Mouse (Mus musculus) CH12.LX (cell line): ENCODE measurements at regions not wholly inside any gene's neighbourhood (a gene's known extent, or its start where the extent isn't known, plus 50 kb on each side); places are given as distances from the start of the nearest gene placed in this dataset.

Source experiments
- DNase-seq: peaks from one replicate; pipeline ENCODE4 v3.0.0-alpha.2; 2013; ENCODE audit errors: extremely low read depth
- H3K27ac ChIP-seq: 2 replicates; pipeline ENCODE4 v1.5.1; 2012; ENCODE audit warnings: low read depth, mild to moderate bottlenecking, control low read depth, moderate library complexity; ENCODE audit not compliant: insufficient read depth
- H3K27me3 ChIP-seq: replicated peaks from 2 replicates; pipeline ENCODE3; 2012; ENCODE audit warnings: inconsistent platforms
- H3K36me3 ChIP-seq, 2 experiments: replicated peaks in 1 of 2; 2 replicates each; pipeline versions ENCODE3 to v1.6.1; 2012; ENCODE audit warnings: inconsistent platforms in 1 of 2, low read length in 1 of 2, mild to moderate bottlenecking in 1 of 2, mixed read lengths in 1 of 2, moderate library complexity in 1 of 2; ENCODE audit not compliant: control insufficient read depth in 1 of 2, insufficient read depth in 1 of 2
- H3K4me1 ChIP-seq, 2 experiments: 2 replicates each; pipeline ENCODE4 v1.6.1; 2012; ENCODE audit warnings: inconsistent platforms in 1 of 2, moderate library complexity in 1 of 2; ENCODE audit not compliant: insufficient read depth in 2 of 2, control insufficient read depth in 1 of 2
- H3K4me2 ChIP-seq: 2 replicates; pipeline ENCODE4 v1.6.1; 2012; ENCODE audit warnings: low read depth, mild to moderate bottlenecking, control low read depth; ENCODE audit not compliant: poor library complexity, insufficient read depth, severe bottlenecking
- H3K4me3 ChIP-seq, 3 experiments: fragments of 150-350 bp in 1 of 3; sonication (generic) in 1 of 3; replicated peaks in 1 of 3; 2 replicates each; pipeline versions ENCODE3 to v1.5.1; 2011 to 2012; ENCODE audit warnings: low read depth in 2 of 3, low read length in 2 of 3, mild to moderate bottlenecking in 2 of 3, moderate library complexity in 2 of 3, control low read depth in 1 of 3, improper control_type of control experiment in 1 of 3, inconsistent platforms in 1 of 3, mixed read lengths in 1 of 3; ENCODE audit not compliant: poor library complexity in 1 of 3
- H3K79me2 ChIP-seq: replicated peaks from 2 replicates; pipeline ENCODE4 v1.6.1; 2012; ENCODE audit warnings: mild to moderate bottlenecking, moderate library complexity; ENCODE audit not compliant: control insufficient read depth, poor library complexity, insufficient read depth, severe bottlenecking; ENCODE audit errors: extremely low read depth
- H3K9ac ChIP-seq: 2 replicates; pipeline ENCODE4 v1.6.1; 2012; ENCODE audit warnings: low read depth, mild to moderate bottlenecking, control low read depth, moderate library complexity; ENCODE audit not compliant: insufficient read depth
- H3K9me3 ChIP-seq: replicated peaks from 2 replicates; pipeline ENCODE3; 2012; ENCODE audit warnings: low read length, inconsistent platforms, mixed read lengths
- CHD1 ChIP-seq: IDR thresholded peaks from 2 replicates; pipeline ENCODE4 v1.6.1; 2012; ENCODE audit warnings: low read depth, low read length, improper control_type of control experiment, inconsistent platforms
- CTCF ChIP-seq, 2 experiments: IDR thresholded peaks in 1 of 2; conservative IDR thresholded peaks in 1 of 2; 2 replicates each; pipeline ENCODE4 v1.5.1; 2011 to 2012; ENCODE audit warnings: low read depth in 2 of 2, low read length in 2 of 2, improper control_type of control experiment in 1 of 2, inconsistent platforms in 1 of 2, mild to moderate bottlenecking in 1 of 2, moderate library complexity in 1 of 2
- ELF1 ChIP-seq: IDR thresholded peaks from 2 replicates; pipeline ENCODE4 v1.6.1; 2014; ENCODE audit warnings: low read depth, mild to moderate bottlenecking, inconsistent platforms, low read length, improper control_type of control experiment
- EP300 ChIP-seq: IDR thresholded peaks from 2 replicates; pipeline ENCODE4 v1.6.1; 2011; ENCODE audit warnings: low read length, improper control_type of control experiment
- GABPA ChIP-seq: IDR thresholded peaks from 2 replicates; pipeline ENCODE4 v1.6.1; 2012; ENCODE audit warnings: low read depth, low read length, improper control_type of control experiment, inconsistent platforms; ENCODE audit not compliant: insufficient replicate concordance
- IRF4 ChIP-seq: IDR thresholded peaks from 2 replicates; pipeline ENCODE4 v1.6.1; 2014; ENCODE audit warnings: low read depth, mild to moderate bottlenecking, inconsistent platforms, low read length, improper control_type of control experiment
- JUN ChIP-seq: IDR thresholded peaks from 2 replicates; pipeline ENCODE4 v1.6.1; 2011; ENCODE audit warnings: low read depth, mild to moderate bottlenecking, low read length, improper control_type of control experiment, moderate library complexity; ENCODE audit not compliant: insufficient read depth
- JUND ChIP-seq: conservative IDR thresholded peaks from 2 replicates; pipeline ENCODE4 v1.6.1; 2011; ENCODE audit warnings: low read depth, low read length, improper control_type of control experiment
- KAT2A ChIP-seq: IDR thresholded peaks from 2 replicates; pipeline ENCODE4 v1.6.1; 2012; ENCODE audit warnings: low read length, improper control_type of control experiment, inconsistent platforms; ENCODE audit not compliant: insufficient replicate concordance
- MAX ChIP-seq: IDR thresholded peaks from 2 replicates; pipeline ENCODE4 v1.6.1; 2011; ENCODE audit warnings: low read length, improper control_type of control experiment
- MAZ ChIP-seq: IDR thresholded peaks from 2 replicates; pipeline ENCODE4 v1.6.1; 2012; ENCODE audit warnings: low read depth, mild to moderate bottlenecking, inconsistent platforms, low read length, improper control_type of control experiment, moderate library complexity
- MXI1 ChIP-seq: IDR thresholded peaks from 2 replicates; pipeline ENCODE4 v1.6.1; 2011; ENCODE audit warnings: mild to moderate bottlenecking, low read depth, low read length, improper control_type of control experiment
- MYC ChIP-seq: IDR thresholded peaks from 2 replicates; pipeline ENCODE4 v1.6.1; 2011; ENCODE audit warnings: low read depth, mild to moderate bottlenecking, improper control_type of control experiment, low read length
- NELFE ChIP-seq: IDR thresholded peaks from 2 replicates; pipeline ENCODE4 v1.6.1; 2011; ENCODE audit warnings: low read depth, low read length, improper control_type of control experiment
- NRF1 ChIP-seq: IDR thresholded peaks from 2 replicates; pipeline ENCODE4 v1.6.1; 2014; ENCODE audit warnings: low read depth, mild to moderate bottlenecking, inconsistent platforms, low read length, improper control_type of control experiment, moderate library complexity
- POLR2A ChIP-seq: IDR thresholded peaks from 2 replicates; pipeline ENCODE4 v1.6.1; 2011; ENCODE audit warnings: low read depth, mild to moderate bottlenecking, improper control_type of control experiment, low read length
- RAD21 ChIP-seq: IDR thresholded peaks from 2 replicates; pipeline ENCODE4 v1.6.1; 2011; ENCODE audit warnings: low read depth, mild to moderate bottlenecking, low read length, improper control_type of control experiment, moderate library complexity
- RCOR1 ChIP-seq: conservative IDR thresholded peaks from 2 replicates; pipeline ENCODE4 v1.6.1; 2012; ENCODE audit warnings: low read depth, mild to moderate bottlenecking, inconsistent platforms, low read length, improper control_type of control experiment
- SIN3A ChIP-seq: IDR thresholded peaks from 2 replicates; pipeline ENCODE4 v1.6.1; 2012; ENCODE audit warnings: low read length, improper control_type of control experiment, inconsistent platforms
- TCF12 ChIP-seq: IDR thresholded peaks from 2 replicates; pipeline ENCODE4 v1.6.1; 2014; ENCODE audit warnings: low read depth, mild to moderate bottlenecking, inconsistent platforms, low read length, improper control_type of control experiment
- ZMIZ1 ChIP-seq: IDR thresholded peaks from 2 replicates; pipeline ENCODE4 v1.6.1; 2012; ENCODE audit warnings: low read depth, mild to moderate bottlenecking, inconsistent platforms, low read length, improper control_type of control experiment
- ZNF384 ChIP-seq: IDR thresholded peaks from 2 replicates; pipeline ENCODE4 v1.6.1; 2012; ENCODE audit warnings: low read depth, low read length, improper control_type of control experiment, inconsistent platforms
- dilution Hi-C: fragments of 300-500 bp; cut with MboI; formaldehyde crosslinking; loops from 2 replicates; pipeline ENCODE4 v1.14.3; 2020; ENCODE audit warnings: low sequenced_read_pairs; ENCODE audit not compliant: extremely low pct_unique_long_range_greater_than_20kb, extremely low pct_ligation_motif_present
- in situ Hi-C: fragments of 300-500 bp; cut with MboI; formaldehyde crosslinking; loops from 3 replicates; pipeline ENCODE4 v1.14.3; 2019; ENCODE audit warnings: low sequenced_read_pairs, low pct_ligation_motif_present, low pct_unique_long_range_greater_than_20kb, mixed read lengths

DNA sequence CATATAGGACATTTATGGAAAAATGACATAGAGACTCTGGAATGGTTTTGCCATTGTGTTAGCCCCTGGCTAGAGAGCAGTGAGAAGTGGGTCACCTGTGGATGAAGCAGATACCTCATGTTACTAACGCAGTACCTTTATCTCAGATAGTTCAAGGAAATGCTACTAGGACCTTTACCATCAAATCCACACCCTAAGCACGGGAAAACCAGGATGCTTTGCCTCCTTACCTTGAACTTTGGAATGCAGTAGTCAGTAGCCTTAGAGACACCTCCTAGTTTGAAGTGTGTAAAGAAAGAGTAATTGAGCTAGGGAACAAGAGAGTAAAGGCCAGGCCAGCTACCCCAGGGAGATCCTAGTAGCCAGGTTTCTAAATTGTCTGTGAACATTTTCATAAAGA lies 435.0 kb downstream of the Efnb2 start:
- dilution Hi-C loops: no loop called here
- Histone ChIP-seq H3K4me3 (no peak overlapping the region), H3K36me3 (no peaks in the 10 kb centered on the region), H3K79me2 (no peaks in the 10 kb centered on the region), H3K9me3 (peaks cover 51% of the 10 kb centered on the region)
- TF ChIP-seq MAX (no peak), RAD21 (no peak), JUND (no peak), RCOR1 (no peak), IRF4 (no peak), MXI1 (no peak), CHD1 (no peak), ZNF384 (no peak), SIN3A (no peak), CTCF (conservative IDR thresholded peaks at IDR 0.05 in 1 of 2, IDR thresholded peaks at IDR 0.05 in 1 of 2; ENCODE audit: low read depth in 2 of 2, low read length in 2 of 2) (no peak), MYC (no peak), JUN (no peak), NRF1 (no peak)
- TF ChIP-seq, all 38 proteins: peak for 0
- H3K4me1 ChIP-seq: no peaks in the 10 kb centered on the region
- no peak overlapping the region for H3K27ac ChIP-seq
- in situ Hi-C loops: no loop called here
- H3K4me2 ChIP-seq: no peak overlapping the region
- H3K27me3 ChIP-seq: no peaks in the 10 kb centered on the region
- H3K9ac ChIP-seq: no peak overlapping the region
- no peak for DNase-seq

DNA sequence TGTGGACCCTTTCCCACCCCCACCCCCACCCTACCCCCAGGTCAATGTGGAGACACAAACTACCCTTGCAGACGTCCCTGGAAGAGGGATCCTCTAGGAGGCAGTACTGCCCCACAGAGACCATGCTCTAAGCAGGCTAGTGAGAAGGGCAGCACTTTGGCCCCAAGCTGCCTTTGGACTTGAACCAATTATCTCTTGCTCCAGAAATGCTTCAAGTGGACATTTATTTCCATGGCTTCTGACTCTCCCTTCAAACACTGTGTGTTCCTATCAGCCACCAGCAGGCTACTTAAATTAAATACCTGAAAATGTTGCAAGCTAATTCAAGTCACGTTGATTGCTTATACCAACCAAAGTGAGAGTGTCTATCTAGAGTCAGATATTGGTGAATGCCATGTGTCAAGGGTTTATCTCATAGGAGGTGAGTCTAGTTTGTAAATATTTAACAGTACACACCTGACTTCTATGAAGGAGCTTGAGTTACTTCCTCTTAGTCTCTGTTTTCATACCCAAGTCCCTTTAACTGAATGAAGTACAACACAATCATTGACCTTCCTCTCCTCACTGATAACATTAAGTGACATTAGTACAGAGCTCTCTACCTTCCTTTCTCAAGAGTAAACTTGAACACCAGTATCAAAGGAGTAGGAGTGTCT lies 435.7 kb downstream of the Efnb2 start:
- Histone ChIP-seq H3K27me3 (no peaks in the 10 kb centered on the region), H3K79me2 (no peaks in the 10 kb centered on the region), H3K36me3 (no peaks in the 10 kb centered on the region), H3K4me2 (no peak overlapping the region), H3K27ac (no peak overlapping the region), H3K4me1 (no peaks in the 10 kb centered on the region), H3K9me3 (peaks cover 49% of the 10 kb centered on the region), H3K9ac (no peak overlapping the region), H3K4me3 (no peak overlapping the region)
- TF ChIP-seq RAD21 (peak; percentile 1), KAT2A (no peak)
- DNase-seq: no peak
- in situ Hi-C loops: no loop called here
- dilution Hi-C loops: no loop called here

DNA sequence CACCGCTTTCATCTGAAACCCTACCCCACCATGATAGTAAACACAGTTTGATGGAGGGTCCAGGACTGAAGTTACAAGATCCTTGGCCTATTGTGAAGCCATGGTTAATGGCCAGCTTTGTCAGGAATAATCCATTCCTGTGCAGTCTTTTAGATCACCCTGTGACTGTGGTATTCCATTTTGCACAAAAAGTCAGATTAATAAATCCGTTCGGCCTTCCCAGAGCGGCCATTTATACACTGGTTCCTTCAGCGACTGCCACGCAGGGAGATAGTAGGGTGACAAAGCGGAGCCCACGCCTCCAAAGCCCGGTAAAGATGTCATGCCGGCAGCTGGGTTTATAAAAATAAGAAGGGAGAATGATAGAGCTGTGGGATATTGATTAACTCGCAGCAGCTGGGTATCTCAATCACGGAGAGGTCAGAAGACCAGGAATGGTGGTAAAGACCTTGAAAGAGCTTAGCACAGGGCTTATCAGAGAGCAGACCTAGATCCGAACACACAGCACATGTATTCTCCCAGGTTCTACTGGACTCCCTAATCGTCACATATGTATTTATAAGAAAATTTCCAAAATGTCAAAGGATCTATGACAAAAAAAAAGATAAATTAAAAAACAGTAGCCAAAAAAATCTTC lies 440.5 kb downstream of the Efnb2 start:
- peaks cover 55% of the 10 kb centered on the region for H3K9me3 ChIP-seq
- dilution Hi-C loops (no loop called here), in situ Hi-C loops (no loop called here)
- no peak overlapping the region for H3K27ac ChIP-seq
- no peak overlapping the region for H3K4me2 ChIP-seq
- no peaks in the 10 kb centered on the region for H3K27me3 ChIP-seq
- H3K4me3 ChIP-seq: no peak overlapping the region
- no peak for DNase-seq
- TF ChIP-seq NELFE (no peak), MAX (no peak), CHD1 (no peak), ZMIZ1 (no peak), ELF1 (no peak), TCF12 (no peak), POLR2A (no peak), RAD21 (no peak), EP300 (no peak), SIN3A (no peak), MYC (no peak), JUN (no peak), MAZ (no peak), GABPA (no peak)
- H3K79me2 ChIP-seq: no peaks in the 10 kb centered on the region
- H3K9ac ChIP-seq: no peak overlapping the region
- H3K4me1 ChIP-seq: no peaks in the 10 kb centered on the region
- H3K36me3 ChIP-seq: no peaks in the 10 kb centered on the region
